Mouse (Mus musculus) lung, postnatal 10 days (tissue): Measurements from ENCODE around the gene Il6ra.
A peak's percentile ranks its signal among the peaks of the same experiment; 100 is the strongest.
"Not testable (repeated sequence)": the region's sequence is repeated elsewhere in the genome, so short reads cannot be mapped to it uniquely, and the experiment has no call there.

ENCODE experiments used
- DNase-seq: peaks from one replicate; pipeline ENCODE4 v3.0.0; 2021

The Il6ra gene

DNA sequence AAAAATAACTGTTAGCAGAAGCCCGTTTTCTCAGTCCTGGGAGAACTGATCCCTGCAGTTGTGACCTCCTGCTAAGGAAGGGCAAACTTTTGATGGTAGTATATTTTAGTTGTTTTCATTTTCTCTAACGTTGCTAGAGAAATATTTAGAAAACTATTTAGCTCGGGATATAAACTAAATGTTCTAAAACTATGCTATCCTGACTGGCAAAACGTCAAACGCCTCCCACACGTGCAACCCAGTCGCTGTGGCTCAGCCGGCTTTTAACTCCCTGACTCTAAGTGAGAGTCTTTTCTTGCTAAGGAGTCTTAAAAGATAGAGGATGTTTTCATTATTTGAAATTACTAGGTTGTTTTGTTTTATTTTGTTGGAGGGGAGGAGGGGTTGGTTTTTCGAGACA lies 38.0 kb downstream of the Il6ra start:
- DNase-seq, result no peak

DNA sequence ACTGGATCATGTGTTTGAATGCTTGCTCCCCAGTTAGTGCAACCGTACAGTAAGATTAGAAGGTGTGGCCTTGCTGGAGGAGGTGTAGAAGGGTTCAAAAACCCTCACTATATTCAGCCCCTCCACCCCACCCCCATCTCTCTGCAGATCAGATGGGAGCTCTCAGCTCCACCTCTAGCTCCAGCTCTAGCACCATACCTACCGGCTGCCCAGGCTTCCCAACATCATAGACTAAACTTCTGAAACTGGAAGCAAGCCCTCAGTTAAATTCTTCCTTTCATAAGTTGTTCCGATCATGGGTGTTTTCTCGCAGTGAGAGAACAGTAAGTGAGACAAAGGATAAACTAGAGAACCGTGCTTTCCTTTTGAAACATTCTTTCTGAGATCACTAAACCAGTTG lies 38.9 kb downstream of the Il6ra start:
- DNase-seq, result no peak

- peak; percentile 82 for DNase-seq
Measured at GRCm38 (mm10) chr3:89872684-89873083, 40.3 kb downstream of the Il6ra start.

DNA sequence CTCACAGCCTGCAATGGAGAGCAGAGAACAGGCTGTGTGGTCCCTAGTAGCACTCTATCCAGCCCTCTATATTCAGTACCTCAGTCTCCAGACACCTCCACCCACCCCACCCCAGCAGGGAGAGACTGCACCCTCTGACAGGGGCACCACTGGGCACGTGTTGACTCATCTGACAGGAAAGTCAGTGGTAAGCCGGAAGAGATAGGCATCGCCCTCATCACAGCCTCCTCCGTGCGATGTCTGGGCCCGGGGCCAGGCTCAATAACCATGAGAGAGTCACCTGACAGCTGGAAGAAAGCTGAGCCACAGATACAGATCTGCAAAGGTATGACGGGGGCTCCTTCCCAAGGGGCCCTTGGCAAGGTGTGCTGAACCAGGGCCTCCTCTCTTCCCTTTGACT lies 40.8 kb downstream of the Il6ra start:
- DNase-seq, result peak; percentile 78

- no peak for DNase-seq
Measured at GRCm38 (mm10) chr3:89871339-89871914, 41.6 kb downstream of the Il6ra start.

- DNase-seq, result no peak
Measured at GRCm38 (mm10) chr3:89870472-89871271, 42.3 kb downstream of the Il6ra start.

- no peak for DNase-seq
Measured at GRCm38 (mm10) chr3:89869556-89869955, 43.4 kb downstream of the Il6ra start.

GRCm38 (mm10) chr3:89868956-89869355 lies 44.0 kb downstream of the Il6ra start:
- no peak for DNase-seq

GRCm38 (mm10) chr3:89868357-89868756 lies 44.6 kb downstream of the Il6ra start:
- peak; percentile 58 for DNase-seq

- no peak for DNase-seq
Measured at GRCm38 (mm10) chr3:89867651-89868050, 45.3 kb downstream of the Il6ra start.

- DNase-seq, result no peak
Measured at GRCm38 (mm10) chr3:89865764-89866163, 47.2 kb downstream of the Il6ra start.

GRCm38 (mm10) chr3:89865020-89865419 lies 48.0 kb downstream of the Il6ra start:
- DNase-seq, result no peak

- DNase-seq, result peak; percentile 71
Measured at GRCm38 (mm10) chr3:89863716-89864509, 49.1 kb downstream of the Il6ra start.

DNA sequence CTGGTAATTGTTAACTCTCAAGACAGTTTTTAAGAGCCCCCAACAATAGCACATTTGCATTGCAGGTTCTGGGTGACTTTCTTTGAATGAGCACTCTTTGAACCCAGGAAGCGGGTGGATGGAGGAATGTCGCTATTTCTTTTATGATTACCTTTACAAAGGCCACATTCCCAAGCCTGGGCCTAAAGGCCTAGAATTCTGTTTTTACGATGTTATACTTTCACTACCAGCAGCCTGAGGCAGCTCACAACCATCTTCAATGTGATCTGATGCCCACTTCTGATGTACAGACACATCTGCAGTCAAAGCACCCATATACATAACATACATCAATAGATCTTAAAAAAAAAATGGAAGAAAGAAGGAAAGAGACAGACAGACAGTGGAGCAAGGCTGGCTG lies 49.7 kb downstream of the Il6ra start:
- DNase-seq, result not testable (repeated sequence)

DNA sequence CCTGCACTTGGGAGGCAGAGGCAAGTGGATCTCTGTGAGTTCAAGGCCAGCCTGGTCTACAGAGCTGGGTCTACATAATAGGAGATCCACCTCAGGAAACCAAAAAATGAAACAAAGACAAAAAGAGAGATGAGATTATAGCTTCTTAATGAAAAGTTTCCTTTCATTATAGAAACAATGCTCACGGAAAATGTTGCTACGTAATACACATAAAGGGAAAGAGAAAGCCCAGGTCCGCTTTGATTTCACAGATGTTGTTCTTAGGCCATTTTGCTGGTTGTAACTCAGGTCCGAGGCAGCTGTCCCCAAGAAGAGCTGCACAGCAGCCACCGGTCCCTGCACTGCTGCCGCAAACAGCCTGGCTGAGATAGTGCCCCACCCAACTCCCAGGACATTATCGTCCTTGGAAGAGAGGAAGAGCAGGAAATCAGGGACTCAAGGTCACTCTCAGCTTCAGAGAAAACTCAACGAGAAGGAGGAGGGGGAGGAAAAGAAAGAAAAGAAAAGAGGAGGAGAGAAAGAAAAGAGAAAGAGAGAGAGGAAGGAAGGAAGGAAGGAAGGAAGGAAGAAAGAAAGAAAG lies 50.7 kb downstream of the Il6ra start:
- DNase-seq, result no peak

GRCm38 (mm10) chr3:89861070-89861469 lies 51.9 kb downstream of the Il6ra start:
- DNase-seq, result peak; percentile 77

- no peak for DNase-seq
Measured at GRCm38 (mm10) chr3:89860343-89860742, 52.7 kb downstream of the Il6ra start.

- DNase-seq, result no peak
Measured at GRCm38 (mm10) chr3:89859936-89860335, 53.1 kb downstream of the Il6ra start.

DNA sequence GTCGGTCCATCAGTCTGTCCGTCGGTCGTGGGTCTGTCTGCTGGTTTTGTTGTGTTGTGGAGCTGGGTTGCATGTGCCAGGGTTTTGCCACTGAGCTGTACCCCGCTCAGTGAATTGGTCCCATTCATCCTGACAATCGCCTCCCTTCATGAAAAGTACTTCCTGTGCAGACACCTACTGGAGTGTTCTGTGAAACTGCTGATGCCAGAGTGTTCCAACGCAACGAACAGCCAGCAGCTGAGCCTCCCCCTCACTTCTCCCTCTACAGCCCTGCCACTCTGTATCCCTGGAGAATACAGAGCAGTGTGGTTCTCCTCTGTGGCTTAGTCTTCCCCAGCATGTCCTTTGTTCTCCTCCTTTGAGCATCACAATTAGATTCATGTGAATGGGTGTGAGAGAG lies 54.1 kb downstream of the Il6ra start:
- DNase-seq, result no peak

- DNase-seq, result peak; percentile 47
Measured at GRCm38 (mm10) chr3:89858123-89858522, 54.9 kb downstream of the Il6ra start.

DNA sequence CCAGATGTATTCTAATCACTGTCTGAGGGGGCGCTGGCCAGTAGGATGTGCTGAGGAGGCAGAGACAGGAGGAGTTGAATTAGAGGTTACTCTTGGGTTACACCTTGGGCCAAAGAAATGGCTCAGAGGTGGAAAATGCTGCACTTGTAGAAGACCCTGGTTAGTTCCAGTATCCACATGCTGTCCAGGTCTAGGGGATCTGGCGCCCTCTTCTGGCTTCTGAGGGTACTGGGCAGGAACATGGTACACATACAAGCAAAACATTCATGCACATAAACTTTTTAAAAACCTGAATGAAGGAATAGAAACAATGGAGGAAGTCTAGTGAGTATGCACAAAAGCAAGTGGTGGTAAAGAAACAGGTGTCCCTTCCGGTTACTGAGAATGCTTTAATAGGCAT lies 55.6 kb downstream of the Il6ra start:
- DNase-seq, result peak; percentile 51

DNA sequence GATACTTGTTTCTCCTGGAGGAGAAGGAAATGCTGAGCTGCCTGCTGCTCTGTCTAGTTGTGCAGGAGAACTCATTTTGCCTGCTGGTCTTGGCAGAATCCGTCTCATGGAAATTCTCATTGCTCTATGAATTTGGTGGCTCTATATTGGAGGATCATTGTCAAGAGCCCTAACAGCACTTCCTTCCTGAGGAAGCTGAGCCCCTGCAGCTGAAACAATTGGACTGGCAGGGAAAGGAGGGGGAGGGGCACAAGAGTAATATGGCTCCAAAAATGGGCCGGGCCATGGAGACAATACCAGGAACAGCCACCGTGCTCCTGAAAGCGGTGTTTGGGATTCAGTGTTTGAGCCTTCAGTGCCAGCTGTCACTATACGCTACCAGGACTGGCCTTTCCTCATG lies 59.2 kb downstream of the Il6ra start:
- DNase-seq, result peak; percentile 89

GRCm38 (mm10) chr3:89848083-89848482 lies 64.9 kb downstream of the Il6ra start:
- DNase-seq, result no peak
